Mouse (Mus musculus) liver, embryonic 16.5 days (tissue): ENCODE results near the gene Ppm1k. TPM values are rescaled to one million over a fixed set of nuclear protein-coding genes. Genes with fewer than 3 reads are reported as not detected.

ENCODE experiments used
- polyA plus RNA-seq: library from polyadenylated mRNA; unstranded; fragments of >200 nt; fragmentation: Nextera tagmentation; extraction: Ambion mirVana; gene quantifications from 2 replicates; pipeline ENCODE4 v1.2.1, GENCODE M21; 2015

Ppm1k gene
- polyA plus RNA-seq, 1 experiment from 2014 or later: 6.6 TPM

Other genes starting within 250 kb of the Ppm1k start
- not detected in 2 replicates for gene Vmn1r16, start 206.0 kb downstream of the Ppm1k start, polyA plus RNA-seq
- not detected in 2 replicates for gene Vmn1r17, start 171.7 kb downstream of the Ppm1k start, polyA plus RNA-seq
- gene Vmn1r18, start 139.7 kb downstream of the Ppm1k start, polyA plus RNA-seq: not detected in 2 replicates
- gene Vmn1r19, start 131.7 kb downstream of the Ppm1k start, polyA plus RNA-seq: not detected in 2 replicates
- not detected in 2 replicates for gene Vmn1r20, start 106.5 kb downstream of the Ppm1k start, polyA plus RNA-seq
- 2.7 TPM in 2 replicates for gene Herc6, start 45.5 kb upstream of the Ppm1k start, polyA plus RNA-seq
- gene Pyurf, start 156.6 kb upstream of the Ppm1k start, polyA plus RNA-seq: 7.0 and 7.3 TPM in 2 replicates
- gene Lancl2, start 167.1 kb upstream of the Ppm1k start, polyA plus RNA-seq: 11.7 and 12.6 TPM in 2 replicates